Mouse (Mus musculus): Measurements from ENCODE around the gene Olfr1061.
"Not testable (repeated sequence)": the region's sequence is repeated elsewhere in the genome, so short reads cannot be mapped to it uniquely, and the experiment has no call there.

GRCm38 (mm10) chr2:86366342-86366741 is 47.5 kb downstream of the Olfr1061 start:
- TF ChIP-seq GATA1 (IDR thresholded peaks at IDR 0.05; ENCODE audit: borderline replicate concordance, low read length); FLI1 (IDR thresholded peaks at IDR 0.05; ENCODE audit: low read length): not testable (repeated sequence)
